Mouse (Mus musculus) neural tube, embryonic 14.5 days (tissue): ENCODE measurements around the gene Usp6nl. TPM values are rescaled to one million over a fixed set of nuclear protein-coding genes. Genes with fewer than 3 reads are reported as not detected.

Source experiments
- ATAC-seq: fragments of 200-750 bp; cut with Nextera tagmentation; 2 replicates; pipeline ENCODE4 v1.8.0; 2017; ENCODE audit warnings: low read depth, mild to moderate bottlenecking, moderate TSS enrichment, moderate library complexity
- H3K27ac ChIP-seq: fragments of 300-500 bp; sonication (generic); 2 replicates; pipeline ENCODE4 v1.5.1; 2014; ENCODE audit warnings: low read depth, mild to moderate bottlenecking, control low read depth, low read length, moderate library complexity, mixed read lengths
- H3K27me3 ChIP-seq: fragments of 300-500 bp; sonication (generic); 2 replicates; pipeline ENCODE4 v1.6.1; 2014; ENCODE audit warnings: low read length; ENCODE audit not compliant: control insufficient read depth, insufficient read depth
- H3K36me3 ChIP-seq: fragments of 300-500 bp; sonication (generic); 2 replicates; pipeline ENCODE4 v1.6.1; 2014; ENCODE audit warnings: low read length, mixed read lengths; ENCODE audit not compliant: control insufficient read depth, insufficient read depth
- H3K4me1 ChIP-seq: fragments of 300-500 bp; sonication (generic); 2 replicates; pipeline ENCODE4 v1.6.1; 2014; ENCODE audit warnings: low read length; ENCODE audit not compliant: control insufficient read depth, insufficient read depth
- H3K4me2 ChIP-seq: fragments of 300-500 bp; sonication (generic); 2 replicates; pipeline ENCODE4 v1.6.1; 2014; ENCODE audit warnings: mild to moderate bottlenecking, low read depth, low read length, control low read depth
- H3K4me3 ChIP-seq: fragments of 300-500 bp; sonication (generic); 2 replicates; pipeline ENCODE4 v1.5.1; 2014; ENCODE audit warnings: low read depth, low read length, control low read depth, mixed read lengths
- H3K9ac ChIP-seq: fragments of 300-500 bp; sonication (generic); replicated peaks from 2 replicates; pipeline ENCODE4 v1.6.1; 2014; ENCODE audit warnings: low read depth, mild to moderate bottlenecking, control low read depth, low read length, mixed read lengths
- H3K9me3 ChIP-seq: fragments of 300-500 bp; sonication (generic); 2 replicates; pipeline ENCODE4 v1.6.1; 2016; ENCODE audit warnings: low read length; ENCODE audit not compliant: control insufficient read depth
- WGBS: fragments of 180-500 bp; shearing (Covaris S2); extraction: QIAGEN DNeasy Blood & Tissue Kit; methylation state at CpG from one replicate; pipeline ENCODE4 v1.1.7; 2014; 5-methylcytosine and 5-hydroxymethylcytosine counted together
- polyA plus RNA-seq: library from polyadenylated mRNA; unstranded; fragments of >200 nt; fragmentation: Nextera tagmentation; extraction: Ambion mirVana; gene quantifications from 2 replicates; pipeline ENCODE4 v1.2.1, GENCODE M21; 2014

Usp6nl gene
- polyA plus RNA-seq, 1 experiment from 2014 or later, result 10.0 TPM

GRCm38 (mm10) chr2:6353060-6353459 is 30.6 kb downstream of the Usp6nl start:
- Histone ChIP-seq H3K9me3 (no peaks in the 10 kb centered on the region), H3K4me1 (peaks cover 5% of the 10 kb centered on the region; the same call in 1 of the 2 replicates), H3K4me2 (no peak overlapping the region), H3K4me3 (no peak overlapping the region), H3K36me3 (no peaks in the 10 kb centered on the region), H3K27me3 (no peaks in the 10 kb centered on the region), H3K9ac (no peak overlapping the region), H3K27ac (no peak overlapping the region)
- no peak for ATAC-seq
- WGBS, result 81% methylated on average over 4 of the region's 4 CpGs

- 97% methylated on average over 7 of the region's 7 CpGs for WGBS
- Histone ChIP-seq H3K27ac (no peak overlapping the region), H3K4me1 (peaks cover 13% of the 10 kb centered on the region; the same call in 1 of the 2 replicates), H3K9me3 (no peaks in the 10 kb centered on the region), H3K36me3 (no peaks in the 10 kb centered on the region), H3K27me3 (no peaks in the 10 kb centered on the region), H3K4me3 (no peak overlapping the region), H3K9ac (no peak overlapping the region), H3K4me2 (no peak overlapping the region)
- no peak for ATAC-seq
Observed at GRCm38 (mm10) chr2:6357306-6357705, 34.8 kb downstream of the Usp6nl start.

GRCm38 (mm10) chr2:6359645-6360044 is 37.2 kb downstream of the Usp6nl start:
- H3K4me2 ChIP-seq, result no peak overlapping the region
- H3K4me1 ChIP-seq, result peaks cover 9% of the 10 kb centered on the region; the same call in 1 of the 2 replicates
- no peak overlapping the region for H3K27ac ChIP-seq
- H3K4me3 ChIP-seq, result no peak overlapping the region
- no peaks in the 10 kb centered on the region for H3K27me3 ChIP-seq
- H3K9me3 ChIP-seq, result no peaks in the 10 kb centered on the region
- no peak for ATAC-seq
- 28% methylated on average over 9 of the region's 9 CpGs for WGBS
- no peak overlapping the region for H3K9ac ChIP-seq
- H3K36me3 ChIP-seq, result no peaks in the 10 kb centered on the region

- Histone ChIP-seq H3K36me3 (no peaks in the 10 kb centered on the region), H3K27ac (no peak overlapping the region), H3K27me3 (no peaks in the 10 kb centered on the region), H3K4me1 (peaks cover 12% of the 10 kb centered on the region; the same call in 1 of the 2 replicates), H3K4me3 (no peak overlapping the region), H3K4me2 (no peak overlapping the region), H3K9ac (no peak overlapping the region), H3K9me3 (no peaks in the 10 kb centered on the region)
- 69% methylated on average over 13 of the region's 13 CpGs for WGBS
- ATAC-seq, result no peak
Observed at GRCm38 (mm10) chr2:6363126-6363525, 40.7 kb downstream of the Usp6nl start.

- WGBS, result 89% methylated on average over 7 of the region's 7 CpGs
- no peaks in the 10 kb centered on the region for H3K36me3 ChIP-seq
- H3K9ac ChIP-seq, result no peak overlapping the region
- H3K4me3 ChIP-seq, result no peak overlapping the region
- H3K4me2 ChIP-seq, result no peak overlapping the region
- no peak overlapping the region for H3K27ac ChIP-seq
- H3K4me1 ChIP-seq, result peaks cover 12% of the 10 kb centered on the region; the same call in 1 of the 2 replicates
- H3K27me3 ChIP-seq, result no peaks in the 10 kb centered on the region
- no peak for ATAC-seq
- H3K9me3 ChIP-seq, result no peaks in the 10 kb centered on the region
Observed at GRCm38 (mm10) chr2:6363922-6364321, 41.5 kb downstream of the Usp6nl start.

GRCm38 (mm10) chr2:6366521-6366928 is 44.1 kb downstream of the Usp6nl start:
- no peak overlapping the region for H3K4me3 ChIP-seq
- 0 out of 2 replicates have a peak, but pooled peaks have one; percentile 10 for ATAC-seq
- peaks cover 8% of the 10 kb centered on the region; the same call in 1 of the 2 replicates for H3K4me1 ChIP-seq
- no peaks in the 10 kb centered on the region for H3K27me3 ChIP-seq
- no peak overlapping the region for H3K27ac ChIP-seq
- no peaks in the 10 kb centered on the region for H3K36me3 ChIP-seq
- no peaks in the 10 kb centered on the region for H3K9me3 ChIP-seq
- 43% methylated on average over 9 of the region's 9 CpGs for WGBS
- no peak overlapping the region for H3K9ac ChIP-seq
- no peak overlapping the region for H3K4me2 ChIP-seq

GRCm38 (mm10) chr2:6366973-6367372 is 44.5 kb downstream of the Usp6nl start:
- Histone ChIP-seq H3K4me2 (no peak overlapping the region), H3K9ac (no peak overlapping the region), H3K27me3 (no peaks in the 10 kb centered on the region), H3K27ac (no peak overlapping the region), H3K36me3 (no peaks in the 10 kb centered on the region), H3K4me3 (no peak overlapping the region), H3K9me3 (no peaks in the 10 kb centered on the region), H3K4me1 (peaks cover 5% of the 10 kb centered on the region; the same call in 1 of the 2 replicates)
- ATAC-seq, result peak; percentile 28; the same call in 1 of the 2 replicates
- 53% methylated on average over 6 of the region's 6 CpGs for WGBS

GRCm38 (mm10) chr2:6367497-6367896 is 45.0 kb downstream of the Usp6nl start:
- 91% methylated on average over 6 of the region's 6 CpGs for WGBS
- Histone ChIP-seq H3K9me3 (no peaks in the 10 kb centered on the region), H3K27me3 (no peaks in the 10 kb centered on the region), H3K4me2 (no peak overlapping the region), H3K36me3 (no peaks in the 10 kb centered on the region), H3K4me1 (peaks cover 3% of the 10 kb centered on the region; the same call in 1 of the 2 replicates), H3K27ac (no peak overlapping the region), H3K9ac (no peak overlapping the region), H3K4me3 (no peak overlapping the region)
- no peak for ATAC-seq

GRCm38 (mm10) chr2:6374216-6374615 is 51.7 kb downstream of the Usp6nl start:
- WGBS, result 55% methylated on average over 14 of the region's 14 CpGs
- no peaks in the 10 kb centered on the region for H3K4me1 ChIP-seq
- H3K36me3 ChIP-seq, result no peaks in the 10 kb centered on the region
- H3K4me2 ChIP-seq, result no peak overlapping the region
- no peak overlapping the region for H3K27ac ChIP-seq
- H3K9ac ChIP-seq, result no peak overlapping the region
- H3K9me3 ChIP-seq, result no peaks in the 10 kb centered on the region
- no peaks in the 10 kb centered on the region for H3K27me3 ChIP-seq
- H3K4me3 ChIP-seq, result no peak overlapping the region
- ATAC-seq, result peak; percentile 59
